In genomic region chr19:29826686-29827085, GRCm38 (mm10) we compare ENCODE assay signal across 9 mouse cellular contexts. TPM values are rescaled to one million over a fixed set of nuclear protein-coding genes. Genes with fewer than 3 reads are reported as not detected.
DNase-seq lines count a peak whose midpoint lies in the region; ATAC-seq and TF ChIP-seq lines count a peak whose summit lies in the region.
"Had no signal": no experiment of that assay in that cellular context is flagged by ENCODE, and none has a peak within 500 bp of the region (broad histone marks: within the 10 kb centered on the region; RNA-seq: fewer than 3 reads in every experiment).

No protein-coding gene starts in this region.

- H3K9me3 ChIP-seq in heart, embryonic 15.5 days (replicated peaks) = no peaks in the 10 kb centered on the region
- no peaks in the 10 kb centered on the region for H3K9me3 ChIP-seq in neural tube, embryonic 15.5 days (replicated peaks)
- H3K9me3 ChIP-seq: embryonic facial prominence, embryonic 13.5 days; liver, embryonic 15.5 days had no signal

- H3K4me3 ChIP-seq in left cerebral cortex, adult 2 months = no peak overlapping the region
- no peak overlapping the region for H3K4me3 ChIP-seq in heart, embryonic 15.5 days
- no peak overlapping the region for H3K4me3 ChIP-seq in neural tube, embryonic 15.5 days (replicated peaks)
- H3K4me3 ChIP-seq: embryonic facial prominence, embryonic 13.5 days; liver, embryonic 15.5 days had no signal

- H3K36me3 ChIP-seq in heart, embryonic 15.5 days = no peaks in the 10 kb centered on the region
- no peaks in the 10 kb centered on the region for H3K36me3 ChIP-seq in neural tube, embryonic 15.5 days
- H3K36me3 ChIP-seq: embryonic facial prominence, embryonic 13.5 days; liver, embryonic 15.5 days had no signal

- H3K27me3 ChIP-seq in heart, embryonic 15.5 days = no peaks in the 10 kb centered on the region
- no peaks in the 10 kb centered on the region for H3K27me3 ChIP-seq in neural tube, embryonic 15.5 days (replicated peaks)
- H3K27me3 ChIP-seq: embryonic facial prominence, embryonic 13.5 days; liver, embryonic 15.5 days had no signal

- TF ChIP-seq CTCF in left cerebral cortex, adult 2 months (IDR thresholded peaks at IDR 0.05) = peak; percentile 68

- 67% methylated on average over 1 of the region's 1 CpGs for WGBS in heart, embryonic 15.5 days
- WGBS in neural tube, embryonic 15.5 days = 93% methylated on average over 1 of the region's 1 CpGs

- H3K4me1 ChIP-seq in heart, embryonic 15.5 days (replicated peaks) = no peaks in the 10 kb centered on the region
- H3K4me1 ChIP-seq in neural tube, embryonic 15.5 days = no peaks in the 10 kb centered on the region
- H3K4me1 ChIP-seq: embryonic facial prominence, embryonic 13.5 days had no signal

- 0 out of 2 replicates have a peak, but pooled peaks have one; percentile 55 for ATAC-seq in heart, embryonic 15.5 days (replicated peaks; ENCODE audit: insufficient number of reproducible peaks, insufficient read depth, low FRiP score, low read depth)
- peak; percentile 74 for ATAC-seq in neural tube, embryonic 15.5 days (ENCODE audit: low FRiP score)

- no peak overlapping the region for H3K4me2 ChIP-seq in heart, embryonic 15.5 days
- H3K4me2 ChIP-seq in neural tube, embryonic 15.5 days = no peak overlapping the region
- H3K4me2 ChIP-seq: embryonic facial prominence, embryonic 13.5 days; liver, embryonic 15.5 days had no signal

- intact Hi-C loops in left cerebral cortex, adult 2 months (cut with DNase I) = loop anchor here (1.0 to 2.0 kb wide), 2 partner anchors 153 to 378 kb away; no protein-coding TSS in a partner anchor

- DNase-seq in left cerebral cortex, adult 2 months (ENCODE audit: extremely low spot score in 1 of 2, low spot score in 2 of 2) = peak in 1 of 2 experiments; percentile 25
- no peak for DNase-seq in left cerebral cortex, adult 11 months (ENCODE audit: low spot score)
- peak; percentile 76 for DNase-seq in NIH3T3 (ENCODE audit: low read depth)
- DNase-seq in kidney, postnatal 25 days = peak; percentile 45 to 59
- DNase-seq in spleen, adult 18-20 months = no peak

- no peak overlapping the region for H3K27ac ChIP-seq in left cerebral cortex, adult 2 months
- no peak overlapping the region for H3K27ac ChIP-seq in heart, embryonic 15.5 days
- H3K27ac ChIP-seq in neural tube, embryonic 15.5 days (replicated peaks) = no peak overlapping the region
- H3K27ac ChIP-seq: embryonic facial prominence, embryonic 13.5 days; liver, embryonic 15.5 days had no signal

- H3K9ac ChIP-seq in heart, embryonic 15.5 days = no peak overlapping the region
- H3K9ac ChIP-seq in neural tube, embryonic 15.5 days (replicated peaks) = no peak overlapping the region
- H3K9ac ChIP-seq: embryonic facial prominence, embryonic 13.5 days; liver, embryonic 15.5 days had no signal

RNA-seq across cellular contexts. Expression of gene Ranbp6, which starts 13.9 kb away (rescaled TPM):
- 10 to 100 TPM; 32.1 to 36.4 TPM for total RNA-seq in left cerebral cortex, adult 2 months (2021)
- 14.1 TPM in 2 replicates for polyA plus RNA-seq in heart, embryonic 15.5 days (2015; fragmentation: Nextera tagmentation; extraction: Ambion mirVana)
- 41.9 and 46.5 TPM in 2 replicates for polyA plus RNA-seq in neural tube, embryonic 15.5 days (2015; fragmentation: Nextera tagmentation; extraction: Ambion mirVana)

RNA-seq across cellular contexts. Expression of gene 9930021J03Rik, which starts 20.9 kb away (rescaled TPM):
- total RNA-seq in left cerebral cortex, adult 2 months (2021) = 10 to 100 TPM; 38.3 to 41.1 TPM
- polyA plus RNA-seq in heart, embryonic 15.5 days (2015; fragmentation: Nextera tagmentation; extraction: Ambion mirVana) = 2.6 and 2.7 TPM in 2 replicates
- 5.5 and 5.6 TPM in 2 replicates for polyA plus RNA-seq in neural tube, embryonic 15.5 days (2015; fragmentation: Nextera tagmentation; extraction: Ambion mirVana)

Comparison
In these comparisons a context has a peak if more than half of its experiments do, and no peak if none do; other contexts are left out.
1. DNase-seq: peak in NIH3T3 (single experiment) and kidney, postnatal 25 days (2 of 2); none in left cerebral cortex, adult 11 months (single experiment) and spleen, adult 18-20 months (0 of 2).